Mouse (Mus musculus) bone marrow macrophage, adult 2 months (primary cell): ENCODE measurements at regions not wholly inside any gene's neighbourhood (a gene's known extent, or its start where the extent isn't known, plus 50 kb on each side); places are given as distances from the start of the nearest gene placed in this dataset.

Source experiments
- CTCF ChIP-seq: IDR thresholded peaks from 2 replicates; pipeline ENCODE4 v1.5.1; 2012; ENCODE audit warnings: low read depth, mild to moderate bottlenecking, low read length, moderate library complexity
- POLR2A ChIP-seq: IDR thresholded peaks from 2 replicates; pipeline ENCODE4 v1.6.1; 2012; ENCODE audit warnings: mild to moderate bottlenecking, low read depth, low read length, borderline replicate concordance

- no peak for TF ChIP-seq CTCF
- TF ChIP-seq POLR2A: no peak
These were observed 178.7 kb upstream of the Cdh5 start for GRCm38 (mm10) chr8:103922746-103923145.
